Mouse (Mus musculus): ENCODE data around the gene Mogs.

DNA sequence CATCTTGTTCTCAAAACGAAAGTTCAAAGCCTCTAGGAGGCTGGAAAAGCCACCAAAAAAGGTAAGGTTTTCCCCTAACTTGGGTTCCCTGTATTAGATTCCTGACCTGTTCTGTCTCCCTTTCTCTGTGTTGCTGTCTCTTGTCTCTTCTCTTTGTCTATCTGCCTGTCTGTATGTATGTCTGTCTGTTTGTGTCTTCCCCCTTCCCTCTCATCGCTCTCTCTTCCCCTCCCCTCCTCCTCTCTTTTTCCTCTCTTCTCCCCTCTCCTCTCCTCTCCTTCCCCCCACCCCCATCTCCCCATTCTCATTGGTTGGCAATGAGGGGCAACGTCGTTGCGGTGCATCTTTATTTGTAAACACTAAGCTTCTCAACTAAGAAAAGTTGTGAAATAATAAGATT lies 10.0 kb downstream of the Mogs start, which contains the start of gene Ino80b:
- TF ChIP-seq MYOG (IDR thresholded peaks at IDR 0.05; ENCODE audit: control insufficient read depth, extremely low read depth, insufficient read length) (no peak), CTCF (IDR thresholded peaks at IDR 0.05; ENCODE audit: control insufficient read depth, insufficient read depth, insufficient read length) (no peak), CEBPB (IDR thresholded peaks at IDR 0.05; ENCODE audit: low read depth) (no peak), MYOD1 (IDR thresholded peaks at IDR 0.05; ENCODE audit: control insufficient read depth, insufficient read length, low read depth) (no peak), MAX (IDR thresholded peaks at IDR 0.05) (no peak)
